Mouse (Mus musculus) liver, embryonic 11.5 days (tissue): ENCODE measurements at regions not wholly inside any gene's neighbourhood (a gene's known extent, or its start where the extent isn't known, plus 50 kb on each side); places are given as distances from the start of the nearest gene placed in this dataset.

Source experiments
- ATAC-seq: fragments of 200-750 bp; cut with Nextera tagmentation; replicated peaks from 2 replicates; pipeline ENCODE4 v1.8.0; 2017; ENCODE audit warnings: moderate number of reproducible peaks, mild to moderate bottlenecking, moderate TSS enrichment, moderate library complexity; ENCODE audit not compliant: low FRiP score
- DNase-seq: peaks from one replicate; pipeline ENCODE4 v3.0.0-alpha.2; 2017; ENCODE audit warnings: low spot score
- H3K27ac ChIP-seq: fragments of 300-500 bp; sonication (generic); 2 replicates; pipeline ENCODE4 v1.5.1; 2014; ENCODE audit warnings: mild to moderate bottlenecking, low read depth, low read length, control low read depth
- H3K27me3 ChIP-seq: fragments of 300-500 bp; sonication (generic); replicated peaks from 2 replicates; pipeline ENCODE4 v1.6.1; 2014; ENCODE audit warnings: low read length, mixed read lengths; ENCODE audit not compliant: control insufficient read depth, insufficient read depth
- H3K36me3 ChIP-seq: fragments of 300-500 bp; sonication (generic); 2 replicates; pipeline ENCODE4 v1.6.1; 2014; ENCODE audit warnings: mild to moderate bottlenecking, low read length, moderate library complexity, mixed read lengths; ENCODE audit not compliant: control insufficient read depth, insufficient read depth
- H3K4me1 ChIP-seq: fragments of 300-500 bp; sonication (generic); replicated peaks from 2 replicates; pipeline ENCODE4 v1.6.1; 2014; ENCODE audit warnings: low read length, mixed read lengths; ENCODE audit not compliant: control insufficient read depth, insufficient read depth
- H3K4me2 ChIP-seq: fragments of 300-500 bp; sonication (generic); 2 replicates; pipeline ENCODE4 v1.6.1; 2014; ENCODE audit warnings: mild to moderate bottlenecking, control low read depth, moderate library complexity
- H3K4me3 ChIP-seq: fragments of 300-500 bp; sonication (generic); 2 replicates; pipeline ENCODE4 v1.5.1; 2014; ENCODE audit warnings: low read depth, low read length, control low read depth
- H3K9ac ChIP-seq: fragments of 300-500 bp; sonication (generic); 2 replicates; pipeline ENCODE4 v1.6.1; 2014; ENCODE audit warnings: low read depth, low read length, control low read depth
- H3K9me3 ChIP-seq: fragments of 300-500 bp; sonication (generic); 2 replicates; pipeline ENCODE4 v1.6.1; 2016; ENCODE audit warnings: low read length, inconsistent platforms, mixed read lengths; ENCODE audit not compliant: control insufficient read depth
- WGBS: fragments of 180-500 bp; shearing (Covaris S2); extraction: QIAGEN DNeasy Blood & Tissue Kit; methylation state at CpG from one replicate; pipeline ENCODE4 v1.1.7; 2014; 5-methylcytosine and 5-hydroxymethylcytosine counted together

DNA sequence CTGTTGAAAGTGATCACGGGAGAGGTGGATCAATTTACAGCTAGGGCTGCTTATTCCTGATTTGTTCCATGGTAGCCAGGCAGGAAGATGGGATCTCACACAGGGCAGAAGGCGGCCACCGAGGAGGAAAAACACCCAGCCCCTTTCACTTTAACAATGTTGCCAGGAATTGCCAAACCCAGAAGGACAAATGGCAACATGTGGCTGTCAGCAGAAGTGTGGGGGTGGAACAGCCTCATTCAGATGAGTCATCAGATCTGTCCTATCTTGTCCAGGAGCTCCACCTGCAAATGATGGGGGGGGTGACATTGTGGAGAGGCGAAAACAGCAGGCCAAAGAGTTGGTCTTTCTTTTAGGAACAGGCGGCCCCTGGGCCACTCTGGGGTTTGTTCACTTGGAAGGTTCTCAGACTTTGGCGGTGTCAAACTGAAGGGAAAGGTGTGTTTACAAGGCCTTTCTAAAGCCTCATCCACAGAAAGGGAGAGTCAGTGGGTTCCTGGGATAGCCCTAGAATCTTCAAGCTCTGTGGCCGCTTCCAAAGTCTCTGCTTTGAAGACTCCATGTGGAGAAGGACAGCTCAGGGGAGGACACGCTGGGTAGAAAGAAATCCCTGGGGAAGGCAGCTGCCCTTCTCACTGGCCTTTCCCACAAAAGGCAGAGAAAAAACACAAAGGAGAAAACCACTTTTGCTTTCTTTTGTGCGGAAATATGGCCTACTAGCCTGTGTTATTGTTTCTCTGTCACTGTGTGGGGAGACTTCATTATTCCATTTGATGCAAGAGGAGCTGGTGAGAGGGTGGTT, 111.7 kb upstream of the Pgrmc2 start:
- WGBS: 81% methylated on average over 9 of the region's 9 CpGs
- Histone ChIP-seq H3K36me3 (no peaks in the 10 kb centered on the region), H3K4me1 (no peaks in the 10 kb centered on the region), H3K9ac (no peak overlapping the region), H3K4me3 (no peak overlapping the region), H3K27me3 (no peaks in the 10 kb centered on the region; the same call in 1 of the 2 replicates), H3K9me3 (no peaks in the 10 kb centered on the region), H3K27ac (no peak overlapping the region), H3K4me2 (no peak overlapping the region)
- DNase-seq: no peak
- ATAC-seq: no peak

DNA sequence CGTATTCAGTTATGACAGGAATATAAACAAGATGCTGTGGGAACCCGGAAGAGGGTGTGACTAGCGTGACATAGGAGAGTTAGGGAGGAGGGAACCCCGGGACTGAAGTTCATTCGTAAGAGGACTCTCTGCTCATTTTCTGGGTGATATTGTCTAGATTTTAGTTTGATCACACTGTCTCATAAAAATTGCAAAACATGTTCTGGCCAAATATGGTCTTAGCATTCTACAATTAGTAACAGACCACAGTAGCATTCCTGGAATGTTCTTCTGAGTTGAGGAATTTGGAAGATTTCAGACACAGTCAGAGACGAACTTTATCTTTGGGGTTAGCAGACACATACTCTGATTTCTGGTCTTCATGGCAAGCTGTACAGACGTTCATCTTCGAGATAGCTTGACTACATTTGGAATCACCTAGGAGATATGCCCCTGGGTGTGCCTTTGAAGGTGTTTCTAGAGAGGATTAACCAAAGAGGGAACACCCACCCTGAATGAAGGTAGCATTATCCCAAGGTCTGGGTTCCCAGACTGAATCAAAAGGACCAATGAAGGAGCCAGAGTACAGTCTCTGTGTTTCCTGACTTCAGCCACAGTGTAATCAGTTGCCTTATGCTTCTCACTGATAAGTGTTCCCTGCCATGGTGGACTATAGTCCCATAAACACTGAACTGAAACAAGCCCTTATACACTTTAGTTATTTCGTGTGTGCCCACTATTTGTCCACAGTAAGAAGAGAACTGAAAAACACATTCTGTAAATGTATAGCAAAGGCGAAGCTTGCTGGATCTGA, 102.7 kb upstream of the Pgrmc2 start:
- 67% methylated on average over 10 of the region's 10 CpGs for WGBS
- ATAC-seq (no peak), DNase-seq (no peak)
- Histone ChIP-seq H3K27me3 (no peaks in the 10 kb centered on the region), H3K27ac (no peak overlapping the region), H3K9ac (no peak overlapping the region), H3K36me3 (no peaks in the 10 kb centered on the region), H3K4me1 (no peaks in the 10 kb centered on the region), H3K9me3 (no peaks in the 10 kb centered on the region), H3K4me2 (no peak overlapping the region), H3K4me3 (no peak overlapping the region)

DNA sequence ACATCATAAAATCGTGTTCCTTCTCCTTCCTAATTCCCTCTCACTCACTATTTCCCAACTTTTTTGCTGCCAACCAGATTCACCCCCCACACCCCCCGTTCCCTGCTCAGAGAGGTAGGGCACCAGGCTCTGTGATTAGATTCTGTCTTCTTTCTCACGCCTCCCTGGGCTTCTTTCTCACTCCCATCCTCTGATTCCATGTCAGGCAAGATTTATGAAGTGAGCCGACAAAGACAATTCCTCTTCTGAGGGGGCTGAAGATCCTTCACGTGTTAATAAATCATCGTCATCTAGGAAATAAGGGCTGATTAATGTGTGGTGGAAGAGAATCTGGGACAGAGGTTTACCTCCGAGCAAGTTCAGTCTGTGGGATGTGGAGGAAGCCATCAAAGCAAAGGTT, 101.5 kb upstream of the Pgrmc2 start:
- Histone ChIP-seq H3K9ac (no peak overlapping the region), H3K27me3 (no peaks in the 10 kb centered on the region), H3K36me3 (no peaks in the 10 kb centered on the region), H3K4me3 (no peak overlapping the region), H3K9me3 (no peaks in the 10 kb centered on the region), H3K4me1 (0 out of 2 replicates have a peak, but pooled peaks cover under 1% of the 10 kb centered on the region), H3K27ac (no peak overlapping the region), H3K4me2 (no peak overlapping the region)
- WGBS: 65% methylated on average over 7 of the region's 7 CpGs
- no peak for DNase-seq
- no peak for ATAC-seq

DNA sequence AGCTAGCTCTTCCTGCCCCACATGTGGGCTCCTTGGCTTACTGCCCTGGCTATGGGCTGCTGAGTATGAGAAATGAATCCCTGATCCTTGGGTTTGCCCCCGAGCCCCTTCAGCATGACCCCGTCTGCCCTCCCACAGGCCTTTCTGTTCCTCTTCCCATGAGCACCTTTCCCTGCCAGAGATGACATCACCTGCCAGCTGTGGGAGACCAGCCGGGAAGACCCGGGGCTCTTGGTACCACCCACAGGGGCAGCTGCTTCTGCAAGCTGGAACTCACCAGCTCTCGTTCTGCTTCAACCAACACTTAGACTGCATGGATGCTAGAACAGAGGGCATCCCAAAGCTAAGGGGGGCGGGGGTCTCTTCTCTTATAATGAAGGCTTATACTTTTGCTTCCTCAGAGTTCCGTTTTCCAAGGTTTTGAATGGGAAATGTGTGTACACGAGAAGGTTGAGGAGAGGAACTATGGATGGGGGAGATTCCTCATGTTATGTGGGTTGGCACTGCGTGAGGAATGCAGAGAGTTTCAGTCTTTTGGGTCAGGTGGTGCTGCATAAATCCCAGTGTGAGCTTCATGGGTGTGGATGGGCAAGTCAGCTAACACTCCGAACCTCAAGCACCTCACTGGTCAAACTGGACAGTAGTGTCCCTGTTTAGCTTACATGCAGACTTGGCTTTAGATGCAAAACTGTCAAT, 100.2 kb upstream of the Pgrmc2 start:
- no peaks in the 10 kb centered on the region for H3K27me3 ChIP-seq
- ATAC-seq: no peak
- no peak for DNase-seq
- whole genome bisulfite sequencing: 57% methylated on average over 10 of the region's 10 CpGs
- H3K9me3 ChIP-seq: no peaks in the 10 kb centered on the region
- H3K9ac ChIP-seq: no peak overlapping the region
- no peaks in the 10 kb centered on the region for H3K36me3 ChIP-seq
- 0 out of 2 replicates have a peak, but pooled peaks cover 6% of the 10 kb centered on the region for H3K4me1 ChIP-seq
- H3K4me3 ChIP-seq: no peak overlapping the region
- no peak overlapping the region for H3K27ac ChIP-seq
- H3K4me2 ChIP-seq: no peak overlapping the region

DNA sequence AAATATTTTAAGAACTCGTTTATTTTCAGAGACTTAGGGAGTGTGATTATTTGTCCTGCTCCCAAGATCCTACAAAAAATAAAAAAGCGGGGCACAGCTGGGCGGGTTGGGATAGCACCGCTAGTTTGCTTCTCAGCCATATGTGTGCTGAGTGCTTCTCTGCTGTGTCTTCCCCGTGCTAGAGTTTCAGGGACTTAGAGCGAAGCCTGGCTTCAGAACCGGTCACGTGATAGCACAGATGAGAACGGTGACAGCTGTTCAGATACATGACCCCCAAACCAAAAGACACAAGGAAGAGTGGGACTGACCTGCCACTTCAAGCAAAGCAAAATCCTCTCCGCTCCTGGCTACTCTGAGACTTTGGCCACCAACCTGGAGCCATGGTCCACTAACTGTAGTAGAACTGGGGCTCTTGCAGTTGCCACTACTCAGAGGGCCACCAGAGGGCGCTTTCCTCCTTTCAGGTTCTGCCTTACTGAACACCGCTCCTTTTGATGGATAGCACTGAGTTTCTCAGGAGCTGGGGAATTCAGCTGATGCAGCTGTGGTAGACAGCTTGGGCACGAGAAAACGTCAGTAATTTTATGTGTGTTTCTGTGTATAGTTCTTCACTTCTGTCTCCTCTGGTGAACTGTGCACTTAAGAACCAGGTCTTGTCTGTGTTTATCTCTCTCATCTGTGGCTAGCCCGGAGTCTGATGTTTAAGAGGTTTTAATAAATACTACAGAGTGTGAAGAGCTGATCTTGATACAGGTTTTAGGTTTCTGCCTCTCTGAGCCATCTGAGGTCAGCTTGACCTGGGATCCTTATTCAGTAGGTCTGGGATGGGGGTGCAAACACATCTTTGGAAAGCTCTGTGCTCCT, 99.4 kb upstream of the Pgrmc2 start:
- Histone ChIP-seq H3K27ac (no peak overlapping the region), H3K9ac (no peak overlapping the region), H3K4me3 (no peak overlapping the region), H3K4me2 (no peak overlapping the region), H3K27me3 (no peaks in the 10 kb centered on the region), H3K4me1 (0 out of 2 replicates have a peak, but pooled peaks cover 6% of the 10 kb centered on the region), H3K36me3 (no peaks in the 10 kb centered on the region), H3K9me3 (no peaks in the 10 kb centered on the region)
- ATAC-seq: peak; percentile 56
- WGBS: 48% methylated on average over 15 of the region's 15 CpGs
- peak; percentile 59 for DNase-seq

DNA sequence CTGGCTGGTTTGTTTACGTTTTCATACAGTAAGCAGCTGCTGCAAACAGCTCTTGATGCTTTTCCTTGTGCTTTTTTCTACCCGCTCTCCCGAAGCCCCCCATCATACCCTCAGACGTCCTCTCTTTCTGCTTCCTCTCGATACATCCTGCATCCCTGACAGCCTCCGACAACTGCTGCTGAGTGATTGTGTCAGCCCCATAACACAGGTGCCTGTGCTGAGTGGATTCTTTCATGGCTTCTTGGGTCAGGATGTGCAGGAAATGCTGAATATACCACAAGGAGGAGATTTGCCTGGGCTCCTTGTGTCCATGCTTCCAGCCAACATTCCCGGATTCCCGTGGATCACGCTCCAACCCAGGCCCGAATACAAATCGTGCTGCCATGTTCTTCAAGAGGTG, 98.6 kb upstream of the Pgrmc2 start:
- H3K9ac ChIP-seq: no peak overlapping the region
- no peak overlapping the region for H3K27ac ChIP-seq
- no peak for ATAC-seq
- no peaks in the 10 kb centered on the region for H3K36me3 ChIP-seq
- 0 out of 2 replicates have a peak, but pooled peaks cover 6% of the 10 kb centered on the region for H3K4me1 ChIP-seq
- no peak overlapping the region for H3K4me3 ChIP-seq
- no peaks in the 10 kb centered on the region for H3K9me3 ChIP-seq
- whole genome bisulfite sequencing: 73% methylated on average over 11 of the region's 11 CpGs
- no peak for DNase-seq
- H3K4me2 ChIP-seq: no peak overlapping the region
- no peaks in the 10 kb centered on the region for H3K27me3 ChIP-seq

DNA sequence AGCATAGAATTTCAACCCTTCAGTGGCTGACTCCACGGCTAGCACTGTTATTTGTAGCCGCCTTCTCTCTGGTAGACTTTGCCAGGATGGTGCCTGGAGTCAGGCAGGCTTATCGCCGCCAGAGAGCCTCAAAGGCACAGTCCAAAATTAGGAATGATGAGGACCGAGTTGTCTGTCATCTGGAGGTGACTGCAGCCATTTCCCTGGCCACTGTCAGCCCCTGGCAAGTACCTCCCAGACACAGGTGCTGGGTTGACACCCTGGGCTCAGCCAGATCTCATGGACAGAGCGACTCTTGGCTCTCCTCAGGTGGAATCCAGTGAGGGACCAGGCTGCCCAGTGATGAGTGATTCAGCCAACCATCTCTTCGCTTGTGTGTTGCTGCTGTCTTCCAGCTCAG, 98.1 kb upstream of the Pgrmc2 start:
- Histone ChIP-seq H3K4me2 (no peak overlapping the region), H3K4me1 (0 out of 2 replicates have a peak, but pooled peaks cover 6% of the 10 kb centered on the region), H3K27me3 (no peaks in the 10 kb centered on the region), H3K4me3 (no peak overlapping the region), H3K27ac (no peak overlapping the region), H3K9ac (no peak overlapping the region), H3K36me3 (no peaks in the 10 kb centered on the region), H3K9me3 (no peaks in the 10 kb centered on the region)
- DNase-seq: no peak
- ATAC-seq: no peak
- WGBS: 79% methylated on average over 7 of the region's 7 CpGs
